Mouse (Mus musculus) heart, embryonic 16.5 days (tissue): ENCODE data around the gene Prrt3. TPM values are rescaled to one million over a fixed set of nuclear protein-coding genes. Genes with fewer than 3 reads are reported as not detected.

ENCODE experiments used
- ATAC-seq: fragments of 200-750 bp; cut with Nextera tagmentation; replicated peaks from 2 replicates; pipeline ENCODE4 v1.8.0; 2017; ENCODE audit warnings: moderate number of reproducible peaks; ENCODE audit not compliant: insufficient read depth, low FRiP score; ENCODE audit errors: extremely low read depth
- H3K27ac ChIP-seq: fragments of 300-500 bp; sonication (generic); 2 replicates; pipeline ENCODE4 v1.5.1; 2014; ENCODE audit warnings: mild to moderate bottlenecking, low read length, control low read depth, moderate library complexity
- H3K27me3 ChIP-seq: fragments of 300-500 bp; sonication (generic); 2 replicates; pipeline ENCODE4 v1.6.1; 2014; ENCODE audit warnings: low read length, mixed read lengths; ENCODE audit not compliant: control insufficient read depth, insufficient read depth
- H3K36me3 ChIP-seq: fragments of 300-500 bp; sonication (generic); 2 replicates; pipeline ENCODE4 v1.6.1; 2014; ENCODE audit not compliant: control insufficient read depth, insufficient read depth
- H3K4me1 ChIP-seq: fragments of 300-500 bp; sonication (generic); 2 replicates; pipeline ENCODE4 v1.6.1; 2014; ENCODE audit warnings: low read length, mixed read lengths; ENCODE audit not compliant: control insufficient read depth, insufficient read depth
- H3K4me2 ChIP-seq: fragments of 300-500 bp; sonication (generic); 2 replicates; pipeline ENCODE4 v1.6.1; 2014; ENCODE audit warnings: low read depth, mild to moderate bottlenecking, control low read depth, low read length
- H3K4me3 ChIP-seq: fragments of 300-500 bp; sonication (generic); 2 replicates; pipeline ENCODE4 v1.5.1; 2014; ENCODE audit warnings: mild to moderate bottlenecking, control low read depth, low read length
- H3K9ac ChIP-seq: fragments of 300-500 bp; sonication (generic); 2 replicates; pipeline ENCODE4 v1.6.1; 2014; ENCODE audit warnings: low read length, control low read depth
- H3K9me3 ChIP-seq: fragments of 300-500 bp; sonication (generic); replicated peaks from 2 replicates; pipeline ENCODE4 v1.6.1; 2016; ENCODE audit warnings: low read length; ENCODE audit not compliant: control insufficient read depth
- WGBS: fragments of 180-500 bp; shearing (Covaris S2); extraction: QIAGEN DNeasy Blood & Tissue Kit; methylation state at CpG from one replicate; pipeline ENCODE4 v1.1.7; 2014; 5-methylcytosine and 5-hydroxymethylcytosine counted together
- polyA plus RNA-seq: library from polyadenylated mRNA; unstranded; fragments of >200 nt; fragmentation: Nextera tagmentation; extraction: Ambion mirVana; gene quantifications from 2 replicates; pipeline ENCODE4 v1.2.1, GENCODE M21; 2015

Prrt3 gene
- polyA plus RNA-seq, 1 experiment from 2014 or later = 0.26 TPM

- Histone ChIP-seq H3K27me3 (peaks cover 9% of the 10 kb centered on the region), H3K36me3 (no peaks in the 10 kb centered on the region), H3K27ac (no peak overlapping the region), H3K4me2 (peak overlapping the region; percentile 86), H3K4me1 (peaks cover 10% of the 10 kb centered on the region), H3K9ac (peak overlapping the region; percentile 73), H3K9me3 (no peaks in the 10 kb centered on the region), H3K4me3 (peak overlapping the region; percentile 56)
- no peak for ATAC-seq
- 26% methylated on average over 28 of the region's 28 CpGs for WGBS
These were observed 6.6 kb downstream of the Prrt3 start for GRCm38 (mm10) chr6:113495071-113495675.

- H3K27ac ChIP-seq = peak overlapping the region; percentile 43; the same call in 1 of the 2 replicates
- peaks cover 7% of the 10 kb centered on the region for H3K27me3 ChIP-seq
- WGBS = under 1% methylated on average over 54 of the region's 54 CpGs
- peak; percentile 83 for ATAC-seq
- H3K36me3 ChIP-seq = peaks cover 4% of the 10 kb centered on the region
- peak overlapping the region; percentile 86 for H3K4me2 ChIP-seq
- H3K4me3 ChIP-seq = peak overlapping the region; percentile 56
- H3K9ac ChIP-seq = peak overlapping the region; percentile 73
- H3K9me3 ChIP-seq = no peaks in the 10 kb centered on the region
- peaks cover 10% of the 10 kb centered on the region for H3K4me1 ChIP-seq
These were observed 7.4 kb downstream of the Prrt3 start for GRCm38 (mm10) chr6:113494258-113494788.

GRCm38 (mm10) chr6:113492101-113492864 is 9.4 kb downstream of the Prrt3 start:
- Histone ChIP-seq H3K9ac (no peak overlapping the region), H3K9me3 (no peaks in the 10 kb centered on the region), H3K36me3 (peaks cover 7% of the 10 kb centered on the region), H3K4me2 (no peak overlapping the region), H3K27ac (no peak overlapping the region), H3K27me3 (peaks cover 7% of the 10 kb centered on the region), H3K4me3 (no peak overlapping the region), H3K4me1 (peaks cover 10% of the 10 kb centered on the region)
- WGBS = 68% methylated on average over 24 of the region's 24 CpGs
- ATAC-seq = no peak

- Histone ChIP-seq H3K4me3 (no peak overlapping the region), H3K4me1 (no peaks in the 10 kb centered on the region; the same call in 1 of the 2 replicates), H3K9ac (no peak overlapping the region), H3K36me3 (peaks cover 7% of the 10 kb centered on the region), H3K27ac (no peak overlapping the region), H3K4me2 (no peak overlapping the region), H3K27me3 (no peaks in the 10 kb centered on the region), H3K9me3 (no peaks in the 10 kb centered on the region)
- 93% methylated on average over 14 of the region's 14 CpGs for WGBS
- no peak for ATAC-seq
These were observed 12.3 kb downstream of the Prrt3 start for GRCm38 (mm10) chr6:113489410-113489809.

- H3K9me3 ChIP-seq = no peaks in the 10 kb centered on the region
- no peak for ATAC-seq
- H3K9ac ChIP-seq = no peak overlapping the region
- peaks cover 3% of the 10 kb centered on the region for H3K4me1 ChIP-seq
- H3K4me2 ChIP-seq = no peak overlapping the region
- peaks cover 7% of the 10 kb centered on the region for H3K36me3 ChIP-seq
- no peaks in the 10 kb centered on the region for H3K27me3 ChIP-seq
- H3K4me3 ChIP-seq = no peak overlapping the region
- 61% methylated on average over 7 of the region's 7 CpGs for WGBS
- H3K27ac ChIP-seq = no peak overlapping the region
These were observed 14.6 kb downstream of the Prrt3 start for GRCm38 (mm10) chr6:113487125-113487576.

- WGBS = 9% methylated on average over 10 of the region's 10 CpGs
- H3K27ac ChIP-seq = peak overlapping the region; percentile 92
These were observed 18.0 kb downstream of the Prrt3 start for GRCm38 (mm10) chr6:113483729-113484128.

GRCm38 (mm10) chr6:113483100-113483615 is 18.6 kb downstream of the Prrt3 start, which contains the start of gene Creld1:
TSS of gene Creld1 (plus strand) at chr6:113483297.
- H3K4me2 ChIP-seq = peak within 1 kb of the TSS; percentile 72
- peak within 1 kb of the TSS; percentile 92 for H3K27ac ChIP-seq
- peak within 1 kb of the TSS; percentile 83 for H3K9ac ChIP-seq
- H3K4me3 ChIP-seq = peak within 1 kb of the TSS; percentile 60
- no peaks in the 10 kb centered on the region for H3K9me3 ChIP-seq
- H3K4me1 ChIP-seq = peaks cover 23% of the 10 kb centered on the region
- WGBS = 0% methylated on average over 26 of the region's 26 CpGs
- ATAC-seq = peak; percentile 96
- no peaks in the 10 kb centered on the region for H3K27me3 ChIP-seq
- H3K36me3 ChIP-seq = no peaks in the 10 kb centered on the region

More at GRCm38 (mm10) chr6:113483729-113484128, 18.0 kb downstream of the Prrt3 start:
- Histone ChIP-seq H3K9me3 (no peaks in the 10 kb centered on the region), H3K4me3 (peak overlapping the region; percentile 60), H3K27me3 (no peaks in the 10 kb centered on the region), H3K4me2 (peak overlapping the region; percentile 72), H3K9ac (peak overlapping the region; percentile 83), H3K4me1 (peaks cover 23% of the 10 kb centered on the region), H3K36me3 (peaks cover 3% of the 10 kb centered on the region; the same call in 1 of the 2 replicates)
- 0 out of 2 replicates have a peak, but pooled peaks have one; percentile 14 for ATAC-seq

GRCm38 (mm10) chr6:113482477-113483099 is 19.1 kb downstream of the Prrt3 start:
- ATAC-seq = peak; percentile 23
- H3K27ac ChIP-seq = peak overlapping the region; percentile 92
- peak overlapping the region; percentile 72 for H3K4me2 ChIP-seq
- no peaks in the 10 kb centered on the region for H3K27me3 ChIP-seq
- H3K4me1 ChIP-seq = peaks cover 23% of the 10 kb centered on the region
- peak overlapping the region; percentile 60 for H3K4me3 ChIP-seq
- WGBS = under 1% methylated on average over 61 of the region's 65 CpGs
- H3K36me3 ChIP-seq = no peaks in the 10 kb centered on the region
- peak overlapping the region; percentile 79 for H3K9ac ChIP-seq
- no peaks in the 10 kb centered on the region for H3K9me3 ChIP-seq
